Mouse (Mus musculus) layer of hippocampus, adult 18-20 months (tissue): ENCODE measurements around the gene Rnf169. TPM values are rescaled to one million over a fixed set of nuclear protein-coding genes. Genes with fewer than 3 reads are reported as not detected.

Experiments
- DNase-seq, 2 experiments: peaks; one replicate each; pipeline ENCODE4 v3.0.0; 2022; ENCODE audit warnings: low spot score in 2 of 2
- total RNA-seq, 2 experiments: library from RNA; stranded (reverse); gene quantifications; 2 replicates each; pipeline ENCODE4 v1.2.3; 2021

Gene Rnf169
- total RNA-seq, 2 experiments from 2014 or later: 26.6 to 28.4 TPM

DNA sequence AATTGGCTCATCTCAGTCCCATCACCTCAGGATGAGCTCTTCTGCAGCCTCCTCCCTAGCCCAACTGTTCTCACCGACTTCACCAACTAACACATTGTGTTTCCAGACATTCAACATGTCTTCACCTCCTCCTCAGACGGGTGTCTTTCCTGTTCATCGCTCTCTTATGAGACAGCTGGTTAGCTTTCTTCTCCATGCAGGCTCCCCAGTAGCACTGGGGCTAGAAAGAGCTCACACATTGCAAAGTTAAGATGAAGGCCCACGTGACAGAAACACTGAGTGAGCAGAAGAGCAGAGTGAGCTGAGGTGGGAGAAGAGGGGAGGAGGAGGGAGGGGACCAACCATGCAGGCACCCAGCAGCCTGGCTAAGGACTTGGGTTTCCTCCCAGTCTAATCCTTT is 78.0 kb downstream of the Rnf169 start:
- peak; percentile 32 to 37 for DNase-seq

DNA sequence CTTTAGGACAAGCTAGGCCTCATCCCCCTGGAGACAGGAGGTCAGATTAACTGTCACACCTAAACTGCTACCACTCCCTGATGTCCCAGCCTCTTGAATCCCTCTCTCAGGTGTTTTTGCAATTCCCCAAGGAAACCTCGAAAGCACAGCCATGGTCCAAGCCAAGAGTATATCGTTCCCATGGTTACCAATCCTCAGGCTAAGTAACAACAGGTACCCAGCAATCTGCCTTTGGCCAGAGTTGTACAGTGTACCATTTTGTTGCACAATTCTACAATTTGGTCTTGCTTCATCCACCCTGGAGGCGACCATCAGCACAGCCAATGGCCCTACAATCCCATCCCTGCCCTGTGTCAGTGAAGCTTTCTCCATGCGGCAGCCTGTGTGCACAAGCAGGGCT is 83.3 kb downstream of the Rnf169 start:
- DNase-seq: no peak

DNA sequence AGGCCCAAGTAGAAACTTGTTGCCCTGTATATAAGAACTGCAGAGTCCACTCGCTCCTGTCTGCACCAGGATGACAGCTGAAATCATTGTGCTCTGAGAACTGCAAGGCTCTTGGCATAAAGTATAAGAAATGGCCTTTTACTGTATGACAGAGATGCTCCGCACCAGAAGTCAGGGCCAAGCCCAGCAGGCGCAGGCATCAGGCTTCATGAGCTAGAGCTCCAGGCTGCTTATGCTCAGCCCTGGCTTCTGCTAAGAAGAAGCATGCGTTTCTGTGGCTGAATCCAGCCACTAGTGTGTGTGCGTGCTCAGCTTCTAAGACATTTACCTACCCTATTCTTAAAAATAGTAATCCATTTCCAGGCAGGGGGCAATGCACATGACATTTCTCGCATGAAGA is 85.8 kb downstream of the Rnf169 start:
- DNase-seq: no peak

DNA sequence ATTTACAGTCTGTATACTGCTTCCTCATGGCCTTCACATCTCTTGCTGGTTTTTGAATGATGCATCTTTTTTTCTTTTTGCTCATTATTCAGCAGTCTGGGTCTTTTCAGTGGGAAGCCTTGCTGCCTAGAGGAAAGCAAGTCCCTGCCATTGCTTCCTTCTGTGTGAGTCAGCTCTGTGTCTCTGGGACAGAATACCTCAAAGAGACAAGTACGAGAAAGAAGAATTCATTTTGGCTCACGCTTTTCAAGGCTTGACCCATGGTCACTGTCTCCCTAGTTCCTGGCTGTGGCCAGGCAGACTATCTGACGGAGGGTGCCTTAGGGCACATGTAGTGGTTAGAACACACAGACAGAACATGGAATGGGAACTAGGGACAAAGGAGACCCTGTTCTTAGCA is 86.3 kb downstream of the Rnf169 start:
- DNase-seq: no peak

DNA sequence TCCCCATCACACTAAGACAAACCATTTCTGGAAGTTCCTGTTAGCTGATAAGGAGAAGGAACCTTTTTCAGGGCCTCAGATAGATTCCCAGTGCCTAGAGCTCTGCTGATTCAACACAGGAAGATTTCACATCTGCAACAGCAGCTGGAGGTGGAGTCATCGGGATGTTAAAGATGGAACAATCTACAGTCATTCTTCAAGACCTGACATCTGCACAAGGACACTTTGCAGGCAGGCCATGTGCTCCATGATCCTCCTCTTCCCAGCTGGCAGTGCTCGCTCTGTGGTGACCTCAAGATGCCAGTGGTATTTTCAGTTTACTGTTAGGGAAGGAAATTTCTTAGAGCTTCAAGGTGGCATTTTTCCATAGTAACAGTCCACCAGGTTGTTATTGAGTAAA is 87.9 kb downstream of the Rnf169 start:
- no peak for DNase-seq

DNA sequence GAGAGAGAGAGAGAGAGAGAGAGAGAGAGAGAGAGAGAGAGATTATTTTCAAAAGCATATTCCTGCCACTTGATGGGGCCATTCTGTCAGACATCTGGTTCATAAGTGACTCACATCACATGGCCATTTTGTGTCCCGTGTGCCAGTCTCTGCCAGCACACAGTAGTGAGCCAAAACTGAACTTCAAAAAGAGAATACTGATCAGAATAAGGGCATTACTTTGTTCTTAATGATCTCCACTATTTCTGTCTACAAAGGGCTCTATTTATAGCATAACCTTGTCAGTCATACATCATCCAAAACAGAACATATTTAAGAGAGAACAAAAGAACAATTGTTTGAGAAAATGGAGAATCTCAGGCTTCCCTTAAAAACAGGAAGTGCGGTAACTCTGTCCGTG is 88.8 kb downstream of the Rnf169 start:
- DNase-seq: peak in 1 of 2 experiments; percentile 41

DNA sequence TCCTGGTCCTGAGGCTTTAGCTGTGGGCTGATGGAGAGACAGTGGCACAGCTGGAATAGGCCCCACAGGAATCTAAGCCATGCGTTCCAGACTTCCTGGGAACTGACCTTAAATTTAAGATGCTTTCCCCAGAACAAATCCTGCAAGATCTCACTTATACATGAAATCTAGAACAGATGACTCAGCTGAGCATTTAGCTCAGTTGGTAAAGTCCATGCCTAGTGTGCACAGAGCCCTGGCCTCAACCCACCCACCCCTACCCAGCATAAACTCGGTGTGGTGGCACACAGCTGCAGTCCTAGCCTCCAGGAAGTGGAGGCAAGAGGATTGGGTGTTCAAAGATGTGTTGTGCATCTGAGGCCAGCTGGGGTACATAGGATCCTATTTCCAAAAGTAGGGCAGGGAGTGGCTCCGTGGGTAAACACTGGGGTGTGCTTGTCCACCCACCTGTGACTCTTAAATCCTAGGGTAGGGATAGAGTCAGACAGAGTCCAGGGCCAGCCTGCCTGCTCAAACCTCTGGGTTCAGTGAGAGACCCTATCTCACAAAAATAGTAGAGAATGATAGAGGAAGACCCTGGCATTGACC is 90.0 kb downstream of the Rnf169 start:
- no peak for DNase-seq

DNA sequence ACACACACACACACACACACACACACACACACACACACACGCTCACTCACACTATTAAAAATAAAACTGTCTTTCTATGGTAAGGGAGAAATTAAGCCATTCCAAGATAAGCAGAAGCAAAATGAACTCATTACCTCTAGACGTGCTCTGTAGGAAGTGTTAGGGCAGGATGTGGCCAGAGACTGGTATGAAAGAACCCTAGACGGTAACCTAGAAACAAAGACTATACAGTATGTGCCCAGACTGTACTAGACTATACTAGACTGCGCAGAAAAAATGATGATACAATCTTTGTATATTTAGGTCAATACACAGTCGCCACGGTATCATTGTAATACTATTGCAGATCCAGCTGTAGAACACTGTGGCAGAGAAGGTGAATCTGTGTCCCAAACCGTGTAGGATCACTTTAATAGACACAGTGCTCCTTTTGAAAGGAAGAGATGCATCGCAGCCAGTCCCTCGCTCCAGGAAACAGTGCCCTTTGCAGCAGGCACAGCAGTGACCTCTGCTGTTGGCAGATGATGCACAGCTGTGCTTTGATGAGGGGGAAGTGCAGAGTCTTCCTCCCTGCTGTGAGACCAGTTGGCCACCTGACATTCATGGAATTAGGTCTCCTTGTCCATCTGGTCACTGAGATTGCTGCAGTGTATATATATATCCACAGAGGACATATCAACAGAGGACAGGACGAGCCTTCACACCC is 90.9 kb downstream of the Rnf169 start:
- DNase-seq: no peak

DNA sequence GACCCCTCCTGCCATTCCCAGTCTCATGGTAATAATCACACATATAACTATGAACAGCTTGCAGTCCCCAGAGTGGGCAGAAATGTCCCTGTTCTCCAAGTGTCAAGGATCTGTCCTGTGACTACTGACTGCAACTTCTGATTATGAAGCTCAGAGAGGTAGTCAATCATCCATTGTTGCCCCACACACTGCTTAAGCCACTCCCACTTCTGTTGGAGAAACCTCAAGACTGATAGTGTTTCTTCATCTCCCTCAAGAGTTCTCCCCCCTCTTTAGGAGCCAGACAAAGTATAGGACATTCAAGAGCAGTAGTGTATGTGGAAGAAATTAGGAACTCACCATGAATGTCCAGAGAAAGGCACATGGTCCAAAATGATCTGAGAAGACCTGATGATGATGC is 92.5 kb downstream of the Rnf169 start:
- no peak for DNase-seq

DNA sequence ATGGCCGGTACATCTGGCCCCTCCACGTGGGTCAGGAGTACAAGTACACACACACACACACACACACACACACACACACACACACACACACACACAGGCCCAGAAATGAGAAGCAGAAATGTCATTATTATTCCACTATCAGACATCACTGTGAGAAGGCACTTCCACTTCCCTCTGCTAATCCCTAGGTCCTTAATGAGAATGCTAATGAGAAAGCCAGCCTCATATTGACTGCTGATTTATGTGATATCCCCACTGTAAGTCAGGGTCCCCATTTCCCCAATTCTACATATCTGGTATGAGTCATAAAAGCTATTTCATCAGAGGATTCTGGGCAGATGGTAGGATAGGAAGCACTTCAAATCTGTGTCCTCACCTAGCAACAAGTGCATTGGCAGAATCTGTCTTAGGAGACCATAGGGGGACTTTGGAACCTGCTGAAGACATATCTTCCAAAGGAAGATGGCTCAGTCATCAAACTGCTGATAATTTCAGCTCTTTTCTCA is 93.0 kb downstream of the Rnf169 start:
- DNase-seq: peak in 1 of 2 experiments; percentile 37

DNA sequence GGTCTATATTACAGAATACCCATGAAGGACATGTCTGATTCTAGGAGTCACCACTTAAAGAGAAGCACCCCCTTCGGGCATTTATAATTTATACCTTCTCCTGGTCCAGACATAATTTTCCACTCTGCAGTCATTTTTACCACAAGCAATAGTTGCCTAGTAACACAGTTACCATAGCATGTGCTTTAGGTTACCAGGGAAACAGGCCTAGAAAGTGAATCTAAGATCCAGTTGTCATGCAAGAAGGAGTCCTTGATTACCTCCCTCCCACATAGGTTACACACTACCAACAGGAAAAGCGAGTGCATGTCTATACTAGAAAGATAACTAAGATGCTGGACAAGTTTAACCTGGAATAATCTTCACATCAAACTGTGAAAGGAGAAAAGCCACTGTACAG is 102.0 kb downstream of the Rnf169 start:
- DNase-seq: peak in 1 of 2 experiments; percentile 70

DNA sequence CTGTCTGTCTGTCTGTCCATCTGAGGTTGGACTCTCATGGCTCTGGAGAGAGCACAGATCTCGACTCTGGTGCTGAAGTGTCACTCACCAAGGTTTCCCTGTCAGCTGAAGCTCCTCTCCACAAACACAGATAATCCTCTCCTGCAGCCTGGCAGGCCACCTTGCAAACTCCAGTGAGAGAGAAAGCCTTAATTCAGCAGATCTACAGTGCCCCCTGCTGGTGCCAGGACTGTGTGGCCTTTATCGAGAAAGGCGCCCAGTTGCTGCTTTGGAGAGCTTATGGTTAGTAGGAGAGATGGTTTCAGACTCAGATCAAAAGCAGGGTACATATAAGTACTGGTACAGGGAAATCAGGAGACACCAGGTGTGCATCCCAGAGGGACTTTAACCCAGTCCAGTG is 103.9 kb downstream of the Rnf169 start:
- peak; percentile 82 to 96 for DNase-seq

DNA sequence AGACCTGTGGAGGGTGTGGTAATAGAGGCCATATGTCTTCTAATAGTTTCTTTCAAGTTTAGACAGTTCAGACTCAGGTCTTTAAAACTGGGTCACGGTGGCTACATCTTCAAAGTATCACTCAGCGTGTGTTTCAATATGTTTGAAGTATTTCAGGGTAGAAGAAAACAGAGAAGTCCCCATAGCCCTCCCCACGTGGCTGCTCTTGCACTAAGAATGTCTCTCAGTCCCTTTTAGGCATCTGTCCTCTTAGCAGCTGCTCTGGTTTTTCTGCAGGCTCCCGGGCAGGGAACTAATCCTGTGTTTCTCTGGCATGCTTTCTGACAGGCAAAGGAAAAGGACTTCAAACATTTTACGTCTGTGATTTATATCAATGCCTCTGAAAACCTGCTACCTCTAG is 104.4 kb downstream of the Rnf169 start:
- no peak for DNase-seq

DNA sequence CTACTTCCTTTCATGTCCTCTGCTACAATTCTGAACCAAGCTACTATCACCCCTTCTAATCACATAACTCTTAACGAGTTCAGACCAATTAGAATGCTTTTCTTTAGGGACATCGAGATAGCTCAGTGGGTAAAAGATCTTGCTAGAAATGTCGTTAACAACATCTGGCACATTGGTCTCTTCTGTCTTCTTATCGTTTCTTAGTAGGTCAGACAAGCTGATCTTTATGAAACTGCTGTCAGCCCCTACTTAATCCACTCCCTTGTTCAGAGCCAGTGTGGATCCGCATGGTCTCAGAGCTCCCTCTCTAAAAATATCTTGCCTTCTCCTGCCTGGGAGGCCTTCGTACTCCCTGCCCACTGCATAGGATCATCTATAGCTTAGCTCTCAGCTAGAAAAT is 106.3 kb downstream of the Rnf169 start:
- DNase-seq: no peak

Other genes starting within 250 kb of the Rnf169 start
- not detected for gene Olfr521, start 216.9 kb downstream of the Rnf169 start, total RNA-seq
- 1 to 10 TPM; 2.7 to 2.8 TPM for gene Neu3, start 152.0 kb downstream of the Rnf169 start, total RNA-seq
- gene Xrra1, start 121.3 kb downstream of the Rnf169 start, total RNA-seq: 1 to 10 TPM; 1.2 TPM
- gene Spcs2, start 117.0 kb downstream of the Rnf169 start, total RNA-seq: 10 to 100 TPM; 97.3 to 99.4 TPM
- not detected for gene Chrdl2, start 25.7 kb upstream of the Rnf169 start, total RNA-seq
- gene Pold3, start 141.1 kb upstream of the Rnf169 start, total RNA-seq: 10 to 100 TPM; 33.6 to 37.7 TPM
- gene Lipt2, start 178.8 kb upstream of the Rnf169 start, total RNA-seq: 1 to 10 TPM; 4.0 to 4.1 TPM
- gene Kcne3, start 196.1 kb upstream of the Rnf169 start, total RNA-seq: under 1 TPM; 0.43 to 0.79 TPM
- 100 to 1,000 TPM; 250 to 264 TPM for gene Pgm2l1, start 246.9 kb upstream of the Rnf169 start, total RNA-seq